Mouse (Mus musculus): ENCODE data around the gene Rbm19.

GRCm38 (mm10) chr5:120225383-120225782, 109.1 kb downstream of the Rbm19 start:
- TF ChIP-seq CTCF (IDR thresholded peaks at IDR 0.05; ENCODE audit: low read depth, low read length) (no peak), TAL1 (conservative IDR thresholded peaks at IDR 0.05; ENCODE audit: low read depth, low read length) (no peak), POLR2AphosphoS5 (IDR thresholded peaks at IDR 0.05; ENCODE audit: insufficient replicate concordance, low read depth, low read length) (no peak), GATA1 (IDR thresholded peaks at IDR 0.05; ENCODE audit: borderline replicate concordance, low read length) (no peak), GATA2 (IDR thresholded peaks at IDR 0.05; ENCODE audit: borderline replicate concordance, low read depth, low read length) (no peak)
